Mouse (Mus musculus): ENCODE results near the gene Rapgef4. TPM values are rescaled to one million over a fixed set of nuclear protein-coding genes. Genes with fewer than 3 reads are reported as not detected.

Gene Rapgef4
- total RNA-seq, 1 experiment = 3.4 TPM

- Histone ChIP-seq H3K9me3 (ENCODE audit: control insufficient read depth, insufficient read depth, low read depth, low read length) (no peaks in the 10 kb centered on the region), H3K27ac (ENCODE audit: insufficient read depth, low read depth, low read length, poor library complexity, severe bottlenecking) (no peak overlapping the region), H3K9ac (ENCODE audit: insufficient read depth, low read depth, low read length, poor library complexity, severe bottlenecking) (no peak overlapping the region), H3K4me1 (ENCODE audit: control insufficient read depth in 2 of 2, insufficient read depth in 2 of 2, low read length in 2 of 2, poor library complexity in 1 of 2) (peaks cover 0 to 3% of the 10 kb centered on the region in 2 experiments; a peak in 1 of 4 replicates), H3K4me3 (ENCODE audit: insufficient read depth in 1 of 2, low read depth in 1 of 2, low read length in 2 of 2, poor library complexity in 1 of 2, severe bottlenecking in 1 of 2) (no peak overlapping the region), H3K36me3 (ENCODE audit: control insufficient read depth, insufficient read depth, low read length, poor library complexity, severe bottlenecking) (no peaks in the 10 kb centered on the region)
- DNase-seq (ENCODE audit: low read depth, low spot score) = no peak
- TF ChIP-seq CHD2 (IDR thresholded peaks at IDR 0.05; ENCODE audit: low read depth, low read length) = no peak
- no peak for TF ChIP-seq ZNF384 (IDR thresholded peaks at IDR 0.05; ENCODE audit: low read depth, low read length)
- TF ChIP-seq MAFK (IDR thresholded peaks at IDR 0.05; ENCODE audit: insufficient read depth, low read depth, low read length) = no peak
- no peak for TF ChIP-seq ZC3H11A (IDR thresholded peaks at IDR 0.05; ENCODE audit: borderline replicate concordance, low read depth, low read length)
- TF ChIP-seq HCFC1 (IDR thresholded peaks at IDR 0.05; ENCODE audit: borderline replicate concordance, insufficient read depth, low read length) = no peak
- in situ Hi-C loops (cut with MboI; ENCODE audit: low sequenced_read_pairs in 2 of 2, unreplicated experiment in 2 of 2) = no loop called here
Observed at GRCm38 (mm10) chr2:72088886-72089285, 107.8 kb downstream of the Rapgef4 start.

DNA sequence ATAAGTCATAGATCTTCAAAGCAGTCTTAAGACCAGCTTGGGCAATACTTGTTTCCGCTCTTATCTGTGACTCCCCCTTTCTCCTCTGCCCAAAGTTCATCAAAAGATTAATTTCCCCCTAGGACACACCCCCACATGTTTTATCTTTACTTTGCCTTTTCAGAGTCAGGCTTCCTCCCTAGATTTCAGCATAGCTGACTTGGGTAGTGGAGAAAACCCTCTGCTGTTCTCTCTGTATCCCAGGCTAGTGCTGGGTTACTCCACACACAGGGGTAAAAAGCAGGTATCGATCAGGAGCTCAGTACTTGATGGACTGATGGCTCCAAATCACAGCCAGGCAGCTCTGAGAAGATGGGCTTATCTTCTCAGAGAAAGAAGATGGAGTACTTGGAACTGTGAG, 109.0 kb downstream of the Rapgef4 start:
- TF ChIP-seq ZC3H11A (IDR thresholded peaks at IDR 0.05; ENCODE audit: borderline replicate concordance, low read depth, low read length) = no peak
- no peak for TF ChIP-seq ZNF384 (IDR thresholded peaks at IDR 0.05; ENCODE audit: low read depth, low read length)
- TF ChIP-seq HCFC1 (IDR thresholded peaks at IDR 0.05; ENCODE audit: borderline replicate concordance, insufficient read depth, low read length) = no peak
- no peak for TF ChIP-seq MAFK (IDR thresholded peaks at IDR 0.05; ENCODE audit: insufficient read depth, low read depth, low read length)
- TF ChIP-seq CHD2 (IDR thresholded peaks at IDR 0.05; ENCODE audit: low read depth, low read length) = no peak
- no peak for DNase-seq (ENCODE audit: low read depth, low spot score)
- Histone ChIP-seq H3K4me1 (ENCODE audit: control insufficient read depth in 2 of 2, insufficient read depth in 2 of 2, low read length in 2 of 2, poor library complexity in 1 of 2) (peaks cover 0 to 3% of the 10 kb centered on the region in 2 experiments; a peak in 1 of 4 replicates), H3K9ac (ENCODE audit: insufficient read depth, low read depth, low read length, poor library complexity, severe bottlenecking) (no peak overlapping the region), H3K9me3 (ENCODE audit: control insufficient read depth, insufficient read depth, low read depth, low read length) (no peaks in the 10 kb centered on the region), H3K36me3 (ENCODE audit: control insufficient read depth, insufficient read depth, low read length, poor library complexity, severe bottlenecking) (no peaks in the 10 kb centered on the region), H3K27ac (ENCODE audit: insufficient read depth, low read depth, low read length, poor library complexity, severe bottlenecking) (no peak overlapping the region), H3K4me3 (ENCODE audit: insufficient read depth in 1 of 2, low read depth in 1 of 2, low read length in 2 of 2, poor library complexity in 1 of 2, severe bottlenecking in 1 of 2) (no peak overlapping the region)
- in situ Hi-C loops (cut with MboI; ENCODE audit: low sequenced_read_pairs in 2 of 2, unreplicated experiment in 2 of 2) = no loop called here

GRCm38 (mm10) chr2:72092046-72092445, 111.0 kb downstream of the Rapgef4 start:
- no peak overlapping the region for H3K27ac ChIP-seq (ENCODE audit: insufficient read depth, low read depth, low read length, poor library complexity, severe bottlenecking)
- in situ Hi-C loops (cut with MboI; ENCODE audit: low sequenced_read_pairs in 2 of 2, unreplicated experiment in 2 of 2) = no loop called here

DNA sequence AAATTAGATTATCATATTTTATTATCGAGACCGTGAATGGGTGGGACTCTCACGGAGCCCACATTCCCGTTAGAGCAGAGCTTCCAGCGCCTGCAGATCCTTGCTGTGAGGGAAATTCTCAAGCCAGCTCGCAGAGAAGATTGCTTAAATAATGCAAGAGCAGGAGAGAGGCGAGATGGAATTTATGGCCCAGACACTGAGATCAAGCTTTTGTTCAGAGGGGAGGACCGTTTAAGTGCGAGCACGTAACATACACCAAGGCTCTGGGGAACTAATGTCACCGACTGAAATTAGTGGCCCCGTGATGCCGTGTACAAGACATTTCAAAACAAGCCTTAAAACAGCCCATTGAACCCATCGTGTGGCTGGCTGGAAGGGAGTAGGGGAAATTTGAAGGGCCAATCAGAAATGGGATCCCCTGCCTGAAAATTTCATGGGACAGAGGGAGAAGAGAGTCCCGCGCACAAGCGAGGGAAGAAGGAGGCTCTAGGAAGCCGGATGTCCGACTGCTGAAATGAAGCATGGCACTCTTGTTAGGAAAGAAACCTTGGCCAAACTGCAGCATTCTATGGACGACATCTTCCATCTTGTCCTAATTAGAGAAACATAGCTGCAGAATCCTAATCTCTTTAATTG, 112.5 kb downstream of the Rapgef4 start:
- Histone ChIP-seq H3K4me1 (ENCODE audit: control insufficient read depth in 2 of 2, insufficient read depth in 2 of 2, low read length in 2 of 2, poor library complexity in 1 of 2) (no peaks in the 10 kb centered on the region), H3K27ac (ENCODE audit: insufficient read depth, low read depth, low read length, poor library complexity, severe bottlenecking) (no peak overlapping the region), H3K36me3 (ENCODE audit: control insufficient read depth, insufficient read depth, low read length, poor library complexity, severe bottlenecking) (no peaks in the 10 kb centered on the region), H3K9ac (ENCODE audit: insufficient read depth, low read depth, low read length, poor library complexity, severe bottlenecking) (no peak overlapping the region), H3K9me3 (ENCODE audit: control insufficient read depth, insufficient read depth, low read depth, low read length) (no peaks in the 10 kb centered on the region), H3K4me3 (ENCODE audit: insufficient read depth in 1 of 2, low read depth in 1 of 2, low read length in 2 of 2, poor library complexity in 1 of 2, severe bottlenecking in 1 of 2) (no peak overlapping the region)
- TF ChIP-seq HCFC1 (IDR thresholded peaks at IDR 0.05; ENCODE audit: borderline replicate concordance, insufficient read depth, low read length) (no peak), ZC3H11A (IDR thresholded peaks at IDR 0.05; ENCODE audit: borderline replicate concordance, low read depth, low read length) (no peak), CHD2 (IDR thresholded peaks at IDR 0.05; ENCODE audit: low read depth, low read length) (no peak), ZNF384 (IDR thresholded peaks at IDR 0.05; ENCODE audit: low read depth, low read length) (no peak), MAFK (IDR thresholded peaks at IDR 0.05; ENCODE audit: insufficient read depth, low read depth, low read length) (no peak)
- in situ Hi-C loops (cut with MboI; ENCODE audit: low sequenced_read_pairs in 2 of 2, unreplicated experiment in 2 of 2) = no loop called here
- DNase-seq (ENCODE audit: low read depth, low spot score) = no peak

More at GRCm38 (mm10) chr2:72092046-72092445, 111.0 kb downstream of the Rapgef4 start:
- Histone ChIP-seq H3K9me3 (ENCODE audit: control insufficient read depth, insufficient read depth, low read depth, low read length) (no peaks in the 10 kb centered on the region), H3K9ac (ENCODE audit: insufficient read depth, low read depth, low read length, poor library complexity, severe bottlenecking) (no peak overlapping the region), H3K4me1 (ENCODE audit: control insufficient read depth in 2 of 2, insufficient read depth in 2 of 2, low read length in 2 of 2, poor library complexity in 1 of 2) (peaks cover 0 to 3% of the 10 kb centered on the region in 2 experiments; a peak in 1 of 4 replicates), H3K4me3 (ENCODE audit: insufficient read depth in 1 of 2, low read depth in 1 of 2, low read length in 2 of 2, poor library complexity in 1 of 2, severe bottlenecking in 1 of 2) (no peak overlapping the region), H3K36me3 (ENCODE audit: control insufficient read depth, insufficient read depth, low read length, poor library complexity, severe bottlenecking) (no peaks in the 10 kb centered on the region)
- TF ChIP-seq CHD2 (IDR thresholded peaks at IDR 0.05; ENCODE audit: low read depth, low read length) (no peak), ZC3H11A (IDR thresholded peaks at IDR 0.05; ENCODE audit: borderline replicate concordance, low read depth, low read length) (no peak)
- no peak for DNase-seq (ENCODE audit: low read depth, low spot score)

DNA sequence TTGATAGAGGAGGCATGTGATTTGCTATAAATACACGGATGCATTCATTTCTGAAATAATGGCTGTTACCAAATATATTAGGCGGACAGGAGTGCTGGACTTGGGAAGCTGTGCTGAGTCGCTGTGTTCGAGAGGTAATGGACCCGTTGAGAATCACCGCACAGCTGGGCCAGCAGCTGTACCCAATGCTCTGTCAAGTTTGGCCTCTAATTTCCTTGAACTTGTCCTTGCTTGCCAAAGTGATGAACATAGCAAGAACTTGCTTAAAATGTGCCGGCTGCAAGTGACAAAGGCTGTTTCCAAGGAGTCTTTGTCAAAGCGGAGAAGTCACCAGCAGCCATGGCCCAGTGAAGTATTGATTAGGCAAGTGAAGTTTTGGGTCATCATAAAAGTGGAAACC, 113.0 kb downstream of the Rapgef4 start:
- in situ Hi-C loops (cut with MboI; ENCODE audit: low sequenced_read_pairs in 2 of 2, unreplicated experiment in 2 of 2) = no loop called here
- Histone ChIP-seq H3K27ac (ENCODE audit: insufficient read depth, low read depth, low read length, poor library complexity, severe bottlenecking) (no peak overlapping the region), H3K4me1 (ENCODE audit: control insufficient read depth in 2 of 2, insufficient read depth in 2 of 2, low read length in 2 of 2, poor library complexity in 1 of 2) (no peaks in the 10 kb centered on the region), H3K4me3 (ENCODE audit: insufficient read depth in 1 of 2, low read depth in 1 of 2, low read length in 2 of 2, poor library complexity in 1 of 2, severe bottlenecking in 1 of 2) (no peak overlapping the region), H3K36me3 (ENCODE audit: control insufficient read depth, insufficient read depth, low read length, poor library complexity, severe bottlenecking) (no peaks in the 10 kb centered on the region), H3K9ac (ENCODE audit: insufficient read depth, low read depth, low read length, poor library complexity, severe bottlenecking) (no peak overlapping the region), H3K9me3 (ENCODE audit: control insufficient read depth, insufficient read depth, low read depth, low read length) (no peaks in the 10 kb centered on the region)
- DNase-seq (ENCODE audit: low read depth, low spot score) = no peak
- no peak for TF ChIP-seq CHD2 (IDR thresholded peaks at IDR 0.05; ENCODE audit: low read depth, low read length)
- TF ChIP-seq ZC3H11A (IDR thresholded peaks at IDR 0.05; ENCODE audit: borderline replicate concordance, low read depth, low read length) = no peak
- TF ChIP-seq HCFC1 (IDR thresholded peaks at IDR 0.05; ENCODE audit: borderline replicate concordance, insufficient read depth, low read length) = no peak
- TF ChIP-seq ZNF384 (IDR thresholded peaks at IDR 0.05; ENCODE audit: low read depth, low read length) = no peak
- TF ChIP-seq MAFK (IDR thresholded peaks at IDR 0.05; ENCODE audit: insufficient read depth, low read depth, low read length) = no peak

Measured in ES-E14 (cell line).